Mouse (Mus musculus) 416B (cell line): Measurements from ENCODE around the gene Kif6.
A peak's percentile ranks its signal among the peaks of the same experiment; 100 is the strongest.

Source experiments
- DNase-seq: peaks from one replicate; pipeline ENCODE4 v3.0.0; 2011; ENCODE audit warnings: low read depth

Kif6 gene

DNA sequence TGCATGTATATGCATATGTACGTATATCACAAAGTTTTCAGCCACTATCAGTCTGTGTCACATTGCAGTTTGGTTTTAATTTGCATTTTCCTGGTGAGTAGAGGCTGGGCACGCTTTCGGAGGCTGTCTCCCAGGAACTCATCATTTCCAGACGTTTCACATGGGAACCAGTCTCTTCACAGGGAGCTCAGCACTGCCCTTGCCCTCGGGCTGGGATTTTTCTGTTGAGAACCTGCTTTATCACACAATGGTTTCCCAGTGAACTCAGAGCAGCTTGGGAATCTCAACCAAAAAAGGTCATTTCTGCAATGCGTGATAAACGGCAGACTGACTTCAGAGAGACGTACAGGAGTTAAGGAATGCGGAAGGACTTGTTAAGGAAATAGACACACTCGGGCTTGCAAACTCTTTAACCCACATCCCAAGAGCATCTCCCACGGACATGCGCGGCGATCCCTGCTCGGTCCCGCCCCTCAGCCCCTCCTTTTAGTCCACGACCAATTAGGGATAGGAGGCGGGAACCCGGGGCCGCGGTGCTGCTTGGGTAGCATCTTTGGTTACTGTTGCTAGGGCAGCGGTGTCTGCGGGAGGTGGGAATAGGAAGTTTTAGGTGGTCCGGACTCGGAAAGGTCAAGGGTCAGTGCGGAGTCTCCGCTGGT is at the start of gene Kif6:
Gene Kif6 (plus strand): TSS at position 560 of the 659 bp plus-strand sequence.
- DNase-seq, result no peak

DNA sequence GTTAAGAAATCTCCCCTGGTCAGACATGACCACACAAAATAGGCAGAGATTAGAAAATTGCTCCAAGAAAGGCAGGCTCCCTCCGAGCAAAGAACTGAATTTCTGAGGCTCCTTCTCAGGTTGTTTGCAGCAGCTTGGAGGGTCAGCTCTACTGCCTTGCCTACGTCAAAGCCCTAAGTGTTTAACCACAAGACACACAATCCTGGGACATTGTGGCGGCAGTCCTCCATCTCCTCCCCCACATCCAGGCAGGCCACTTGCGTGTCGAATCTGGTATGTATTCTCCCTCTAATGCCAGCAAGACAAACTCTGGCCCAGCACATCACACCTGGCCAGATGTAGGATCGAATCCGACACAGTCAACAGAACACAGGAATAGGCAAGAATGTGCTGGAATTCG is 46.2 kb upstream of the Kif6 start:
- DNase-seq, result no peak

DNA sequence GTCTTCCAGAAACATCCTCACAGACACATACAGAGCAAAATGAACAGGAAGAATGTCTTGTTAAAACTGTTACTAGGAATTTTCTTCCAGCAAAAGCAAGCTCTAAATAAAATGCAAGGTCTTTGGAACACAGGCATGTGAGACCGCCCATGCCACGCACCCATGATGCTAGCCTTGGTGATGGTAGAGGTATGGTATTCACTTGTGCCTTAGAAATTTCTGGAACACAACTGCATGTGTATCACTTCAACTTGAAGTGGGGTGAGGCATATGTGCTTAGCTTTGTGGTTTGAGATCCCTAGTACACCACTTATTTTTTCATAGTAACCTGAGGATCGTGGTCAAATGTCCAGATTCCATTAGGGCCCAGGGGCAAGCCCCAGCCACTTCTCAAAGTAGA is 37.6 kb upstream of the Kif6 start:
- no peak for DNase-seq

DNA sequence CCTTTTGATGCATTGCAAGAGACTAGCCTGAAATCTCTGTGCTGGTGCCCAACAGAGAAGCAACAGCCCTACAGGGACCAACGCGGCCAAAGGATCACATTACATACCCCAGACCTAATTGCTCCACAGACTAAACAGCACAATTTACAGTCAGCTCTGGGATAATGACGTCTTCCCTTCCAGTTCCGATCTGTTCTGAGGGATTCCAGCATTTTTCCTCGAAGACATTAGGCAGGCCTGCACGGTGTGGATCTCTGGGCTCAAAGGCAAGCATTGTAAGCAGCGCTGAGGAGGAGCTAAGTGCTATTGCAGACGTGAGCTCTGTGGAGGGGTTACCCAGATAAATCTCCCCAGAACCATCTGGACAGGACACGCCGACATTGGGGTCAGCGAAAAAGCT is 32.5 kb upstream of the Kif6 start:
- no peak for DNase-seq

DNA sequence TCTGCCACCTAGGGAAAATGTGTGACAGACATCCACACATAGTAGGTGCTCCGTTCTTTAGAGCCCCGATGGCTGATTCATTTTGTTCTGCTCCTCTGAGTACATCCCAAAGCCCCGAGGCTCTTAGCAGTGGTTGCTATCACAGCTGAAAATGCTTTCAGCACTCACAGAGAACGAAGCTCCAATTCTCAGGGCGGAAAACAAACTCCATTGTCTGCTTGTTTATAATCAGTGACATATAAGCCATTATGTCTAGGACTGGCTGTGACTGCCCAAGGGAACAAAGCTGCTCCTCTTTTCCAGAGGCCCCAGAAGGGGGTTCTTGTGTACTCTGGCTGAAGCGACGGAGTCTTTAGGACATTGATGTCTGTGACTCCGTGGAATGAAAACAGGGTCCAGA is 24.9 kb upstream of the Kif6 start:
- DNase-seq, result no peak

DNA sequence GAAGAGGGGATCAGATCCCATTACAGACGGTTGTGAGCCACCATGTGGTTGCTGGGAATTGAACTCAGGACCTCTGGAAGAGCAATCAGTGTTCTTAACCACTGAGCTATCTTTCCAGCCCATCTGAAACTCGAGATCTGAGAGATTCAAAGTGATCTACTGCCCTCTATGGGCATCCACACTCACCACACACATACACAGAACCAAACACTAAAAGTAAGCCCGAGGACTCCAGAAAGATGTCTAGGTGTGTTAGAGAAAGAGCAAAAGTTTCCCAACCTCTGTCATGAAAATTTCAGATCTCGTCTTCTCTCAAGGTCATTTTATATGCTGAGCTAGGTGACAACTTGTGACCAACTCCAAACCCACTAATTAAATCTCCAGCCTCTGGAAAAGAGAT is 9.5 kb upstream of the Kif6 start:
- no peak for DNase-seq

DNA sequence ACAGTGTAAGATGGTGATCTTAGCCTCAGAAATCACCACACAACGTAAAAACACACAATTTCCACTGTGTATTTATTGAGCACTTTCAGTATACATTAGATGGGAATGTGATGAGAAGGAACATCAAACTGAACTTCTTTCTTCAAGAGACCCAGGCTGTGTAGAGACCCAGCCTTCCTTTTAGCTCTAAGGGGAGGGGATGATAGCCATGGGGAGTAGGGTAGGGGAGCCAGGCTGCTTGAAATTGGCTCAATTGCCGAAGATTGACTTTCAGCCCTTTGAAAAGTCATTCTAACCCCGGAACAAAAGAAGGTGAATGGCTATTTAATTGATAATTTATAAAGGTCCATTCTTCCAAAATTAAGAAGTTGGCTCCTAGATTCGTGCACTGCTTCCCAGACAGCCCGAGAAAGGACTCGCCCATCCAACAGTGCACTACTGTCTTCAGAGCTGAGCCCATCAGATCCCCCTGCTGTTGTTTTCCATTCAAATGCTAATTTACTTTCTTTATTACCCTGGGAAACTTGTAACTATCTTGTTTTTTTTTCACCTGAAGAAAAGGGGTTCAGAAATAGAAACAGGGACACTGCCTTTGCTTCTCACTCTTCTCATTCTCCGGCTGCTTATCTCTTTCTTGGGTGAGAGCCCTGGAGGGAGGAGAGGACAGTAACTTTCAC is 7.4 kb upstream of the Kif6 start:
- DNase-seq, result no peak

DNA sequence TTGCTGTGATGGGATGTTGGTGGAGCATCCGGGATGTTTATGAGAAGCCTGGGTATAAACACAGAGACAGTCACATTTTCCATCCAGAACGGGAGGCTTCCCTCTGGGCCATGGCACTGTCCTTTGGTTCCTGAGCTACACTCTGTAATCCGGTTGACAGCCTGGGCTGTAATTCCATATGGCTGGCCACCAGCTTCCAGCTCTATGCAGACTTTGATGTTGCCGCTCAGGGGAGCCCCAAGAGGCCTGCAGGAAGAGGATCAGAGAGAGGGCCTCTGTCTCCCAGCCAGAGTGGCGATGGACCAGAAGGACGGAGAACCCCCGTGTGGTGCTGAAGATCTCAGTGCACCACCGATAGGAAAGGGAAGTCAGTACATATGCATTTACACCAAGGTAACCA is 4.6 kb upstream of the Kif6 start:
- no peak for DNase-seq

DNA sequence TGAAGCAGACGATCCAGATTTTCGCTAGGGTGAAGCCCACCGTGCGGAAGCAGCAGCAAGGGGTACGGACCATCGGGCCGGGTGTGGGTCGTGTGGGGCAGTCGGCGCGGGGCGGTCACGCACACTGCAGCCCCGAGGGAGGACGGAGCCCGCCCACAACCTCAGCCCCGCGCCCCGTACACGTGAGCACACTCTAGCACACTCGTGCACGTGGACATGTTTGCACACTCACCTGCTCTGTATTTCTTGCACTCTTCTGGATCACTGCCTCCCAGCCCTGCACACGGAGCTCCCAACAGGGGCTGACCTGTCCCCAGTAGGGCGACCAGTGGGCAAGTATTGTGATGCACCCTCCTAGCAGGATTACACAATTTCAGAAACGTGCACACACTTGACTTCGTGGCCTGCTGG is 310 bp downstream of the Kif6 start:
- DNase-seq, result no peak

DNA sequence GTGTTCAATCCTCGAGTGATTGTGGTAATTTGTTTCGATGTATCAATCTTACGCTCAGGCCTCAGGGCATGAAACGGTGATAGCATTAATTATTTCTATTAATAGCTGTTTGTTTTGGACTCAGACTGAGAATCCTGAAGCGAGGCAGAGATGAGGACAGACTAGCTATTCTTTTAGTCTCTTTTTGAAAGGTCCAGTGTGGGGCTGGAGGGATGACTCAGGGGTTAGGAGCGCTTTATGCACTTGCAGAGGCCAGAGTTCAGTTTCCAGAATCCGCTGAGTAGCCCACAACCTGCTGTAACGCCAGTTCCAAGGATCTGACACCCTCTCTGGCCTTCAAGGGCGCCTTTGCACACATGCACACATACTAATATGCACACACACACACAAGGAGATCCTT is 9.6 kb downstream of the Kif6 start:
- no peak for DNase-seq

DNA sequence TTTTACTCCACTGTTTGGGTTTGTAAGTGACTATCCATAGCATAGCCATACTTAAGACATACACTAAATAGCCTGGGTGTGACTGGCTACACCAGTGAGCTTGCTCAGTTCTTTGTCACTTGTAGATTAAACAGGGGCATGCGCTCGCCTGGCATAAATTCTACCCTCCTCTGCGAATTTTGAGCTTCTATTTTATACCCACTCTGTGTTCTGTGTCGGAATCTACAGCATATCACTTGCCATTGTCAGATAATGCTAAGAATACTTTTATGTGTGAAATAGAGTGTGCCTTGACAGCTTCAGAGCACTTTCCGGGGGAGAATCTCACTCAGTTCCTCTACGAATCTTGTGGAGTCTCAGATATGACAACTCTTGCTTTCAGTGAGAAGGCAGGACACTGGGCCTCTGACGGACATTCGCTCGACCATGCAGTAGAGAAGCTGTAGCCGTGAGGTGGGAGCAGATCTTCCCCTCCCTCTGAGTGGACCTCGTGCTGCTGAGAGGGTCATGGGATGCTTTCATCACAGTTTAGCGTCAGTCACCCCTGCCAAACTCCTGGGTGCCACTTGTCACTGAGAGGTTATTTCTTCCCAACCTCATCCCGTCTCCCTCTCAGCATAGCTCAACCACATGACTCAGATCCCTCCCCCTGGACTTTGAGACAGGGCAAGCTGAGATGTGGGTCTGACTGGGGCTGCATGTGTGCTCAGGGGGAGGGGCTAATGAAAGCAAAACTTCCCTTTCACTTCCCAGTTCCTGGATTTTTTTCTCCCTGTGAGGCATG is 12.3 kb downstream of the Kif6 start:
- no peak for DNase-seq

DNA sequence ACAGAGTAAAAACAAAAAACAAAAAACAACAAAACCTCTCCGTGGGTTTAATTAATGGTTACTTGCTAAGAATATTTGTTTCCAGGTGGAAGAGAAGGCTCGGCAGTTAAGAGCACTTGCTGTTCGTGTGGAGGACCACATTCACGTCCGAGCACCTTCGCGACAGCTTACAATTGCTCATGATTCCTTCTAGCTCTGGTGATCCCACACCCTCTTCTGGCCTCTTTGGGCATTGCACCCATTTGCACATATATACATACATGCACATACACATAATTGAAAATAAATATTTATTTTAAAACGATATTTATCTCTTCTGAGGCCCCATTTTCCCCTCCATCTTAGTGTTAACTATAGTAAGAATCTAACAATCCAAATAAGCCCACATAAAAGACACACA is 13.9 kb downstream of the Kif6 start:
- DNase-seq, result peak; percentile 4

DNA sequence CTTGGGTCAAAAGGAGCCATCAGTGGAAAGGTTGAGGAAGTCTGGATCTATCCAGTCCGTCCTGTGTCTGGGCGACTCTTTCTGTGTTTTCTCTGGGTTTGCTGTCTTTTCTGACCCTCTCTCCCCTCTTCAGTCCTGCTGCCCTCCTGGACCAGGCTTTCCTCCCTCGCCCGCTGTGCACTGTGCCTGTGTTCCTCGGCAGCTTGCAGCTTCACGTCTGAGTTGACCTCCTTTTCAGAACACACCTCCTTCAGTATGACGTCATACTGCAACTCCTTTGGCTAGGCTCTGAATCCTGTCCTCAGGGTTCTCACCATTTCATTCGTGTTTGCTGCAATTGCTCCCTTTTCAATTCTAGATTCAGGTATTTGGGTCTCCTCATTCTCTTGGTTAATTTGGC is 18.1 kb downstream of the Kif6 start:
- DNase-seq, result no peak

DNA sequence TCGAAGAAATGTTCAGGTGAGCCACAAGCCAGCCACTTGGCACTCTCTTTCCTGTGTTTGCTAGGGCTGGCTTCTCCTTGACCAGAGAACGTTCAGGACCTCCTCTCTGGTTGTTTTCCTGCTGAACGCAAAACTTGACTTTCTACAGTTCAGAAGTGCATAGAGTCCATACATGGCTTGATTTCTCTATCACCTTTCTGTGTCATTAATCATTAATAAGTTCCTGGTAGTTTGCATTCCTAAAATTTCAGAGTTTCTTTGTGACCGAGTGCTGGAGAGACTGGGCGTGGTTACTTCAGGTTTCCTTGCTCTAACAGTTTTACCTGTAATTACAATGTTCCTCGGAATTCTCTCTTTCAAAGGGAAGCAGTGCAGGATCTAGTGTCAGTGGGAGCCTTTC is 27.0 kb downstream of the Kif6 start:
- no peak for DNase-seq

DNA sequence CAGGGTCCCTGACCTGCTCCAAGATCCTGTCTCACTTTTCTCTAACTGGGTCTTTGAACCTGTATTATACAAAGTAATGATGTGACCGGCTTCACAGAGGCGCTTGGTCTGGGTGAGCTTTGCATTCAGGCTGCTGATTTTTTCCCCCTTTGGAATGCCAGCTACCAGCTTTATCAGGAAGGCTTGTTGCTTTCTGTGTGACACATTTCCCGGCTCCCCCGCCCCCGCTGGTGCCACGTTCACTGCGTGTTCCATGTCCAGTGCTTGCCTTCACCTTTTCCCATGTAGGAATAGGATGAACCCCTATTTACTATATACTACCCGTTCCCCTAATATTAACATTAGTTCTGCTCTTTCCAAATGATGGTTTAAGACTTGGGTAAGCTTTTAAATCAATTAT is 27.4 kb downstream of the Kif6 start:
- DNase-seq, result no peak

DNA sequence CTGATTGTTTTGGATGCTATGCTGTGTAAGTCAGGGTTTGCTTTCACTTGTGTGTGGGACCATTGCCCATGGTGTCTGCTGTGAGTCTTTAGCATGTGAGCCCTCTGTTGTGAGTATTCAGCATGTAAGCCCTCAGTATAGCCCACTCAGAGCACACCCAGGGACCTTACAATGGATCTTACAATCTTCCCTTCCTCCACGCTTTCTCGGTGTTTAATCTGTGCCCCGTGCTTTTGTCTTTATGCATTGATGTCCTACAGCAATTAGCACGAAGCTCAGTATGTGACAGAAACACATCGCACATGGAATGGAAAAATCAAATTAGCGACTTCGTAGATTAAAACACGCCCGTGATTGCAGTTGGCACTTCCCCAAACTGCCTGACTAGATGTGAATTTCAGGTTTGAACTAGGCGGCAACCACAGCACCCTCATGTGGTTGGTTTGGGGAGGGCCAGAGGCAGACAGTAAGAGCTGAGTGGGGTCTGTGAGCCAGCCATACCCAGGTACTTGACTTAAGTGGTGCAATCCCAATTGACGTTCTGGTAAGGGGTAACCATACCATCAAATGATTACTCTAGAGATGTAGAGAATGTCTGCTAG is 28.1 kb downstream of the Kif6 start:
- peak; percentile 2 for DNase-seq

DNA sequence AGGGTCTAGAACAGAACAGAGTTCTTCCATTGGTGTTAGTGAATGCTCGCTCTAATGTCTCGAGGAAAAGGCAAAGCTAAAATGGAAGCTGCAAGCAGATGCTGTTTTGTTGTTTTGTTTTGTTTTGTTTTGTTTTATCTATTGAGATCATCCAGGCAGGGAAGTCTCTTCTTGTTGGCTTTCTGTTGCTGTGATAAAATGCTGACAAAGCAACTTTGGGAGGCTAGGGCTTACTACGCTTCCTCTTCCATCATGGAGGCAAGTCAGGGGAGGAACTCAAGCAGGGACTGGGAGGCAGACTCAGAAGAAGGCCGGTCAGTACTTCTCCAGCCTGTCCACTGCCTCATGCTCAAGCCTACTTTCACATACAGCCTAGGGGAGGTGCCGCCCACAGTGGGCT is 31.3 kb downstream of the Kif6 start:
- DNase-seq, result no peak

DNA sequence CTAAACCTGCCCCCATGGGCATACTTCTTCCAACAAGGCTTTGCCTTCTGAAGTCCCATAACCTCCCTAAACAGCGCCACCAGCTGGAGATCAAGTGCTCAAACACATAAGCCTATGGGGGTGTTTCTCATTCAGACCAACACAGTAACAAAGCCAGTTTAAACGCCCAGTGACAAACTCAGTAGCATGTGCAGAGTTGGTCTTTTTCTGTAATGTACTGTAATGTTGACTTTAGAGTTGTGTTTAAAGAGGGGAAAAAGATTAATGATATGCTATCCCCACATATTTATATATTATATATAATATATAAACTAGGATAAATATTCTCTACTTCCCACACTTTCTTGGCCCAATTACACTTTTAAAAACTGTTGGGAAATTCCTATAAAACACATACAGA is 34.0 kb downstream of the Kif6 start:
- DNase-seq, result no peak

DNA sequence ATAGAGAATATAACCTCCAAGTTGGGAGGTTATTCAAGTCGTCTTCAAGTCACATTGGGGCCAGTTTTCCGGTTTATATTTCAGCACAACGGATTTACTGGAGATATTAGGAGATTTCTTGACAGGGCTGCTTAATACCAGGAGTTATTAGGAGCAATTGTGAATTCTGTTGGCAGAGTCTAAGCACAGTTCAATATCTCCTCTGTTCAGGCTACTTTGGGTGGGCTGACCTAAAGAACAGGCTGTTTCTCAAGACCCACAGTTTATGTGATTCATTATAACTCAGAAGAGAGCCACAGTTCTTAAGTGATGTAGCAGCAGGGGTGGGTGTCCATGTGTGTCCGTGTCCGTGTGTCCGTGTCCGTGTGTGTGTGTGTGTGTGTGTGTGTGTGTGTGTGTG is 34.5 kb downstream of the Kif6 start:
- DNase-seq, result no peak

DNA sequence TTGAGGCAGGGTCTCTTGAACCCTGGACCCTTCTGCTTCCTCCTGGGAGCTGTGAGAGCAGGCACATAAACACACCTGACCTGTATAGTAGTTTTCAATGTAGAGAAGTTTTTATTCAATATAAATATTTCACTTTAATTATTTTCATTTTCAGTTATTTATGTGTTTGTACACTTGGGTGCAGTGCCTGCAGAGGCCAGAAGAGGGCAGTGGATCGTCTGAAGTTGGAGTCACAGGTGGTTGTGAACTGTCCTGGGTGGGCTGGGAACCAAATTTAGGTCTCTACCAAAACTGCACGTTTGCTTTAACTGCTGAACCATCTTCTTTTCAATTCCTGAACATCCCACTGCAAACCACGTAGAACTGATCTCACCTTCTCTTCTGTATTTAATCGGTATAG is 35.4 kb downstream of the Kif6 start:
- no peak for DNase-seq

DNA sequence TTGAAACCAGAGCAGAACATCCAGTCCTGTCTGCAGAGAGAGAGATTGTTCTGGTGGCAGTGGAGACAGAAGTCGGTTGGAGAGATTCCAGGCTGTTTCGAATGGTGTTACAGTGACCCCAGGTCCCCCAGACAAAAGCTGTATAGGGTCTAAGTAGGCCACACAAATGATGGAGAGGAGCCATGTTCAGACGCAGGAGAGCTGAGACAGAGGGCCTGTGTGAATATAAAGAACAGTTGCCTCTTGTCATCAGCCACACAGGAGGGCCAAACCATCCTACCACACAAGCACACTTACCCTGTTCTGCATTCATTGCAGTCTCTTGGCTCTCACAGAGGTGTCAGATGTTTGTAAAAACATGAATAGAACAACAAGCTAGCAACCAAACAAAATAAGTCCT is 37.4 kb downstream of the Kif6 start:
- no peak for DNase-seq

DNA sequence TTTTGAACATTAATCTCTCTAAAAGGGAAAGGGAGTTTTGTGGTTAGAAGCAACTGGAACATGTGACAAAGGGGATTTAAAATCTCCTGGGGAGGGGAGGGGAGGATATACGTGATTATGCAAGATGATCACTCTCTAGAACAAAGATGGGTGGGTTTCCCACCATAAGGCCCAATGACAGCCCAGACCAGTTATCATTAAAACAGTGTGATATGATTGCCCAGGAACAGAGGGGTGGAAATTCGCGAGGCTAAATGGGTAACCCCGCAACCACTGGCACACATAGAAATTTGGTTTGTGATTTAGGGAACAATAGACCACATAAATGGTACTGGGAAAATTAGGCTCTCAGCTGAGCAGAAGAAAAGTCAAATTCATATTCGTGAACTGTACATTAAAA is 37.9 kb downstream of the Kif6 start:
- no peak for DNase-seq

DNA sequence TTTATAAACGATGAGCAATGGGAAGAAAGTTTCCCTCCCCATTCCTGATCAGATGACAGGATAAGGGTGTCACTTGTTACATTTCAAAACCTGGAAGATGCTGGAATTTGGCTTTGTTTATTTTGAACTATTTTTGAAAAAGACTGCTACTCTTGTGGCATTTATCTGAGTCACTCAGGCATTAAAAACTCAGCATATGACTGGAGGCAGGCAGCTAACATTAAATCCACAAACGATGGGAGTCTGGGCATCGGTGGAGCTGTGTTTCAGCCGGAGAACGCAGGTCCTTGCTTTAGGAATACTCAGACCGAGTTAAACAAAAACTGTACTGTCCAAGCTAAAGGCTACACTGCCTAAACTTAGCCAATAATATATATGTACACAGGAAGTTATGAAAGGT is 46.7 kb downstream of the Kif6 start:
- no peak for DNase-seq
